Mouse (Mus musculus) forebrain, embryonic 13.5 days (tissue): ENCODE results near the gene Mta1. TPM values are rescaled to one million over a fixed set of nuclear protein-coding genes. Genes with fewer than 3 reads are reported as not detected.

Source experiments
- ATAC-seq: fragments of 200-750 bp; cut with Nextera tagmentation; 2 replicates; pipeline ENCODE4 v1.8.0; 2017
- H3K27ac ChIP-seq: fragments of 300-500 bp; sonication (generic); 2 replicates; pipeline ENCODE4 v1.5.1; 2015; ENCODE audit warnings: inconsistent platforms, mild to moderate bottlenecking, moderate library complexity
- H3K27me3 ChIP-seq: fragments of 300-500 bp; sonication (generic); 2 replicates; pipeline ENCODE4 v1.6.1; 2015; ENCODE audit warnings: mild to moderate bottlenecking, inconsistent platforms
- H3K36me3 ChIP-seq: fragments of 300-500 bp; sonication (generic); 2 replicates; pipeline ENCODE4 v1.6.1; 2015; ENCODE audit warnings: mild to moderate bottlenecking, inconsistent platforms; ENCODE audit not compliant: poor library complexity, severe bottlenecking
- H3K4me1 ChIP-seq: fragments of 300-500 bp; sonication (generic); 2 replicates; pipeline ENCODE4 v1.6.1; 2015; ENCODE audit warnings: inconsistent platforms
- H3K4me2 ChIP-seq: fragments of 300-500 bp; sonication (generic); 2 replicates; pipeline ENCODE4 v1.6.1; 2015; ENCODE audit warnings: inconsistent platforms, mild to moderate bottlenecking, moderate library complexity
- H3K4me3 ChIP-seq: fragments of 300-500 bp; sonication (generic); 2 replicates; pipeline ENCODE4 v1.5.1; 2015; ENCODE audit warnings: mild to moderate bottlenecking, inconsistent platforms
- H3K9ac ChIP-seq: fragments of 300-500 bp; sonication (generic); 2 replicates; pipeline ENCODE4 v1.6.1; 2015; ENCODE audit warnings: mild to moderate bottlenecking, inconsistent platforms
- H3K9me3 ChIP-seq: fragments of 300-500 bp; sonication (generic); replicated peaks from 2 replicates; pipeline ENCODE4 v1.6.1; 2016; ENCODE audit warnings: inconsistent platforms
- WGBS: fragments of 180-500 bp; shearing (Covaris S2); methylation state at CpG from one replicate; pipeline ENCODE4 v1.1.7; 2015; 5-methylcytosine and 5-hydroxymethylcytosine counted together
- polyA plus RNA-seq: library from polyadenylated mRNA; unstranded; fragments of >200 nt; fragmentation: Nextera tagmentation; extraction: Ambion mirVana; gene quantifications from 2 replicates; pipeline ENCODE4 v1.2.1, GENCODE M21; 2015

Gene Mta1
- polyA plus RNA-seq, 1 experiment from 2014 or later = 19.5 TPM

DNA sequence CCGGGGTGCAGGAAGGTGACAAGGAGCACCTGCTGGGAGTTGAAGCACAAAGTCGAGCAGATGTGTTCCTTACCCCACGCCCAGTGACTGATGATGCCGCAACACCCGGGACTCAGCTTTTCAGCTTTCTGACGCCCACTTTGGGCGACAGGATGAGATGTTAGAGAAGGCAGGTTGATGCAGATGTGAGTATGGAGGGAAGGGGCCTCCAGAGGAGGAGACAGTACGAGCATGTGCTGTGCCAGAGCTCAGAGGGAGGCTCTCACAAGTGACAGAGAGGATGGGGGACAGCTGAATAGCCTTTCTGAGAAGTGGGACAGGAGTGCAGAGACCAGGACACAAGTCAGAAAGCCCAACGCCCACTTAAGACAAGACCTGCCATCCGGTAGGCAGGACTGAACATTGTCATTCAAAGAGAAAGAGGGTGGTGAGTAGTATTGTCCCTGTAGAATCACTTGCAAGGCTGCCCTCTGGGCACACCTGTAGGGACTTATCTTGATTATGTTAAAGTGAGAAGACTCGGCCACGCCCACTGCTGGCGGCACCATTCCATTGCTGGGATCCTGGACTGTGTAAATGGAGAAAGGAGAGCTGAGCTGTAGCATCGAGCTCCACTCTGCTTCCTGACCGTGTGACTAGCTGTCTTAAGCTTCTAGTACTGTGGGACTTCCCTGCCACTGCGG, 16.9 kb downstream of the Mta1 start:
- peaks cover 76% of the 10 kb centered on the region for H3K36me3 ChIP-seq
- H3K4me2 ChIP-seq = no peak overlapping the region
- H3K9me3 ChIP-seq = no peaks in the 10 kb centered on the region
- H3K4me3 ChIP-seq = no peak overlapping the region
- H3K27ac ChIP-seq = no peak overlapping the region
- no peak overlapping the region for H3K9ac ChIP-seq
- ATAC-seq = no peak
- 0 out of 2 replicates have a peak, but pooled peaks cover 2% of the 10 kb centered on the region for H3K4me1 ChIP-seq
- no peaks in the 10 kb centered on the region for H3K27me3 ChIP-seq
- WGBS = 87% methylated on average over 16 of the region's 16 CpGs

- H3K4me2 ChIP-seq = no peak overlapping the region
- peak; percentile 79 for ATAC-seq
- H3K9me3 ChIP-seq = no peaks in the 10 kb centered on the region
- no peak overlapping the region for H3K27ac ChIP-seq
- H3K27me3 ChIP-seq = no peaks in the 10 kb centered on the region
- no peaks in the 10 kb centered on the region for H3K4me1 ChIP-seq
- H3K4me3 ChIP-seq = no peak overlapping the region
- H3K36me3 ChIP-seq = peaks cover 95% of the 10 kb centered on the region
- WGBS = 86% methylated on average over 20 of the region's 20 CpGs
- no peak overlapping the region for H3K9ac ChIP-seq
These were observed 21.7 kb downstream of the Mta1 start for GRCm38 (mm10) chr12:113119516-113120410.

GRCm38 (mm10) chr12:113124726-113125125, 26.6 kb downstream of the Mta1 start:
- no peak overlapping the region for H3K4me2 ChIP-seq
- 90% methylated on average over 6 of the region's 6 CpGs for WGBS

GRCm38 (mm10) chr12:113130732-113131131, 32.7 kb downstream of the Mta1 start:
- H3K9me3 ChIP-seq = no peaks in the 10 kb centered on the region

More at GRCm38 (mm10) chr12:113124726-113125125, 26.6 kb downstream of the Mta1 start:
- Histone ChIP-seq H3K36me3 (peaks cover 100% of the 10 kb centered on the region), H3K27me3 (no peaks in the 10 kb centered on the region), H3K4me1 (no peaks in the 10 kb centered on the region), H3K9me3 (no peaks in the 10 kb centered on the region), H3K27ac (no peak overlapping the region), H3K4me3 (no peak overlapping the region), H3K9ac (no peak overlapping the region)
- ATAC-seq = no peak

GRCm38 (mm10) chr12:113131601-113132000, 33.5 kb downstream of the Mta1 start:
- no peak for ATAC-seq
- WGBS = 98% methylated on average over 14 of the region's 14 CpGs
- Histone ChIP-seq H3K4me1 (no peaks in the 10 kb centered on the region), H3K9me3 (no peaks in the 10 kb centered on the region), H3K4me3 (no peak overlapping the region), H3K4me2 (no peak overlapping the region), H3K36me3 (peaks cover 100% of the 10 kb centered on the region), H3K27ac (no peak overlapping the region), H3K9ac (no peak overlapping the region), H3K27me3 (no peaks in the 10 kb centered on the region)

More at GRCm38 (mm10) chr12:113130732-113131131, 32.7 kb downstream of the Mta1 start:
- Histone ChIP-seq H3K4me3 (no peak overlapping the region), H3K36me3 (peaks cover 100% of the 10 kb centered on the region), H3K9ac (no peak overlapping the region), H3K27ac (no peak overlapping the region), H3K4me1 (no peaks in the 10 kb centered on the region), H3K27me3 (no peaks in the 10 kb centered on the region), H3K4me2 (no peak overlapping the region)
- ATAC-seq = no peak
- WGBS = 90% methylated on average over 8 of the region's 8 CpGs

DNA sequence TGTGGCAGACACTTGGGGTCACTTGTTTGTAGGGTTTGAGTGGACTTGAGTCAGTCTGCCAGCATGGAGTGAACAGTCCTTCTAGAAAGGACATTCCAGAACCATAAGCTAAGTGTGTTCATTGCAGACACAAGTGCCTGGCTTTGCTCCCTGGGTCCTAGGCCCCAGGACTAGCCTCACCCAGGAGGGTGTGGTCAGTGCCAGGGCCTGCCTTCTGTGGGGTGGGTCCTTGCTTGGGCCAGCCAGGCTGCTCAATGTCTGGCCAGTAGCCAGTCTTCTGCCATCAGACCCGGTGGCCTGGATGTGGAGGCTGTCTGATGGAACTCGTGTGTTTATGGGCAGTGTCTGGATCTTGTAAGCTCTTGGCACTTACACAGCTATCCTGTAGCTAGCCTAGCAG, 34.5 kb downstream of the Mta1 start:
- Histone ChIP-seq H3K27me3 (no peaks in the 10 kb centered on the region), H3K36me3 (peaks cover 100% of the 10 kb centered on the region), H3K4me1 (no peaks in the 10 kb centered on the region), H3K9me3 (no peaks in the 10 kb centered on the region), H3K4me3 (no peak overlapping the region), H3K4me2 (no peak overlapping the region), H3K9ac (no peak overlapping the region), H3K27ac (no peak overlapping the region)
- WGBS = 79% methylated on average over 2 of the region's 2 CpGs
- ATAC-seq = no peak

GRCm38 (mm10) chr12:113133260-113133659, 35.2 kb downstream of the Mta1 start:
- no peaks in the 10 kb centered on the region for H3K27me3 ChIP-seq
- peaks cover 100% of the 10 kb centered on the region for H3K36me3 ChIP-seq
- H3K4me1 ChIP-seq = peaks cover 1% of the 10 kb centered on the region
- no peak overlapping the region for H3K9ac ChIP-seq
- 94% methylated on average over 9 of the region's 9 CpGs for WGBS
- H3K4me3 ChIP-seq = no peak overlapping the region
- H3K4me2 ChIP-seq = no peak overlapping the region
- no peak for ATAC-seq
- H3K9me3 ChIP-seq = no peaks in the 10 kb centered on the region
- H3K27ac ChIP-seq = no peak overlapping the region; the same call in 1 of the 2 replicates

GRCm38 (mm10) chr12:113133861-113134403, 35.9 kb downstream of the Mta1 start:
- ATAC-seq = no peak
- 82% methylated on average over 5 of the region's 5 CpGs for WGBS
- H3K4me3 ChIP-seq = no peak overlapping the region
- no peak overlapping the region for H3K9ac ChIP-seq
- H3K9me3 ChIP-seq = no peaks in the 10 kb centered on the region
- H3K36me3 ChIP-seq = peaks cover 99% of the 10 kb centered on the region
- no peak overlapping the region for H3K27ac ChIP-seq
- H3K4me2 ChIP-seq = no peak overlapping the region
- H3K27me3 ChIP-seq = no peaks in the 10 kb centered on the region
- H3K4me1 ChIP-seq = peaks cover 8% of the 10 kb centered on the region

GRCm38 (mm10) chr12:113134502-113134901, 36.4 kb downstream of the Mta1 start:
- WGBS = 92% methylated on average over 4 of the region's 4 CpGs
- no peak overlapping the region for H3K9ac ChIP-seq
- H3K36me3 ChIP-seq = peaks cover 93% of the 10 kb centered on the region

GRCm38 (mm10) chr12:113135401-113135800, 37.3 kb downstream of the Mta1 start:
- 86% methylated on average over 7 of the region's 7 CpGs for WGBS
- no peak overlapping the region for H3K4me2 ChIP-seq
- no peaks in the 10 kb centered on the region for H3K27me3 ChIP-seq
- no peak overlapping the region for H3K9ac ChIP-seq
- peaks cover 17% of the 10 kb centered on the region for H3K4me1 ChIP-seq
- no peak for ATAC-seq
- H3K27ac ChIP-seq = no peak overlapping the region
- peaks cover 84% of the 10 kb centered on the region for H3K36me3 ChIP-seq
- H3K4me3 ChIP-seq = no peak overlapping the region
- H3K9me3 ChIP-seq = no peaks in the 10 kb centered on the region

More at GRCm38 (mm10) chr12:113134502-113134901, 36.4 kb downstream of the Mta1 start:
- no peak for ATAC-seq
- Histone ChIP-seq H3K9me3 (no peaks in the 10 kb centered on the region), H3K4me3 (no peak overlapping the region), H3K27me3 (no peaks in the 10 kb centered on the region), H3K4me1 (peaks cover 13% of the 10 kb centered on the region), H3K27ac (no peak overlapping the region), H3K4me2 (no peak overlapping the region)

- WGBS = 83% methylated on average over 17 of the region's 17 CpGs
- H3K4me2 ChIP-seq = no peak overlapping the region
- H3K27ac ChIP-seq = no peak overlapping the region
- no peak for ATAC-seq
- no peaks in the 10 kb centered on the region for H3K9me3 ChIP-seq
- no peaks in the 10 kb centered on the region for H3K27me3 ChIP-seq
- H3K9ac ChIP-seq = no peak overlapping the region
- H3K4me1 ChIP-seq = peaks cover 27% of the 10 kb centered on the region
- peaks cover 72% of the 10 kb centered on the region for H3K36me3 ChIP-seq
- no peak overlapping the region for H3K4me3 ChIP-seq
These were observed 38.5 kb downstream of the Mta1 start for GRCm38 (mm10) chr12:113136492-113137020.
